ENCODE assay signal across 9 mouse cellular contexts in the genomic region with DNA sequence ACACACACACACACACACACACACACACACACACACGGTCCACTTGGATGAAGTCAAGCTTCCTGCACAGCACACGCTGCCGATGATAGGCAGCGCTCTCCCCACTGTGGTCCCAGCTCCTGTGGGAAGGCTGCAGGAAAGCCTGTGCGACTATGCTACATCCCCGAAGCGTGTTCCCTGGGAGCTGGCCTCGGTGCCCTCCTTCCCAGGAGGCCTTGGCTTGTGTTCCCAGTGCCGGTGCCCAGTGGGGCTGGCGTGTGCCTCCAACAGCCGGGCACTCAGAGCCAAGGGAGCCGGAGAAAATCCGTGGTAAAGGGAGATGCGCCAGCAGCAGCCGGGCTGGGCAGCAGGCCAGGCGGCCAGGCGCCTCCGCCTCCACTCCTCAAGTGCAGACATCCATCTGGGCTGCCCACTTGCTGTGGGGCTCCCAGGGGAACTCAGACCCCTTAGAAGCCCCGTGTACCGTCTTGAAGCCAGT. TPM values are rescaled to one million over a fixed set of nuclear protein-coding genes. Genes with fewer than 3 reads are reported as not detected.
DNase-seq lines count a peak whose midpoint lies in the region; ATAC-seq and TF ChIP-seq lines count a peak whose summit lies in the region.
"Had no signal": no experiment of that assay in that cellular context is flagged by ENCODE, and none has a peak within 500 bp of the region (broad histone marks: within the 10 kb centered on the region; RNA-seq: fewer than 3 reads in every experiment).

No protein-coding gene starts in this region.

- no peaks in the 10 kb centered on the region for H3K36me3 ChIP-seq in midbrain, embryonic 12.5 days
- H3K36me3 ChIP-seq in midbrain, embryonic 11.5 days (ENCODE audit: control insufficient read depth, insufficient read depth, low read length): no peaks in the 10 kb centered on the region
- H3K36me3 ChIP-seq in heart, embryonic 10.5 days: no peaks in the 10 kb centered on the region
- no peaks in the 10 kb centered on the region for H3K36me3 ChIP-seq in kidney, embryonic 14.5 days (ENCODE audit: control insufficient read depth, insufficient read depth, low read length)
- no peaks in the 10 kb centered on the region for H3K36me3 ChIP-seq in limb, embryonic 15.5 days
- H3K36me3 ChIP-seq in stomach, embryonic 14.5 days (ENCODE audit: control insufficient read depth, insufficient read depth, low read length): no peaks in the 10 kb centered on the region

- H3K9me3 ChIP-seq in midbrain, embryonic 12.5 days: no peaks in the 10 kb centered on the region
- no peaks in the 10 kb centered on the region for H3K9me3 ChIP-seq in midbrain, embryonic 11.5 days (ENCODE audit: control insufficient read depth, low read length)
- no peaks in the 10 kb centered on the region for H3K9me3 ChIP-seq in heart, embryonic 10.5 days
- H3K9me3 ChIP-seq in kidney, embryonic 14.5 days (ENCODE audit: control insufficient read depth, low read length): no peaks in the 10 kb centered on the region
- H3K9me3 ChIP-seq in limb, embryonic 15.5 days: no peaks in the 10 kb centered on the region
- H3K9me3 ChIP-seq in stomach, embryonic 14.5 days (ENCODE audit: control insufficient read depth, low read depth, low read length): no peaks in the 10 kb centered on the region

- no peak for TF ChIP-seq CTCF in cortical plate, adult 2 months (IDR thresholded peaks at IDR 0.05; ENCODE audit: extremely low read depth, insufficient read depth, low read length)

- 73% methylated on average over 20 of the region's 20 CpGs for WGBS in midbrain, embryonic 12.5 days
- 78% methylated on average over 20 of the region's 20 CpGs for WGBS in midbrain, embryonic 11.5 days
- 67% methylated on average over 20 of the region's 20 CpGs for WGBS in heart, embryonic 10.5 days
- WGBS in kidney, embryonic 14.5 days: 78% methylated on average over 20 of the region's 20 CpGs
- 42% methylated on average over 20 of the region's 20 CpGs for WGBS in limb, embryonic 15.5 days
- WGBS in stomach, embryonic 14.5 days: 49% methylated on average over 20 of the region's 20 CpGs

- H3K27me3 ChIP-seq in midbrain, embryonic 12.5 days: no peaks in the 10 kb centered on the region
- no peaks in the 10 kb centered on the region for H3K27me3 ChIP-seq in midbrain, embryonic 11.5 days (ENCODE audit: control insufficient read depth, insufficient read depth, low read length)
- no peaks in the 10 kb centered on the region for H3K27me3 ChIP-seq in heart, embryonic 10.5 days (ENCODE audit: insufficient read depth, poor library complexity, severe bottlenecking)
- no peaks in the 10 kb centered on the region for H3K27me3 ChIP-seq in kidney, embryonic 14.5 days (ENCODE audit: control insufficient read depth, insufficient read depth, low read length)
- no peaks in the 10 kb centered on the region for H3K27me3 ChIP-seq in limb, embryonic 15.5 days
- H3K27me3 ChIP-seq in stomach, embryonic 14.5 days (ENCODE audit: control insufficient read depth, insufficient read depth, low read length): no peaks in the 10 kb centered on the region

- peak; percentile 49; the same call in 1 of the 2 replicates for TF ChIP-seq POLR2A in cortical plate, adult 2 months (IDR thresholded peaks at IDR 0.05; ENCODE audit: extremely low read depth, insufficient read depth, low read length)

- no peak overlapping the region for H3K4me2 ChIP-seq in midbrain, embryonic 12.5 days (replicated peaks)
- no peak overlapping the region for H3K4me2 ChIP-seq in midbrain, embryonic 11.5 days
- 0 out of 2 replicates have a peak overlapping the region, but pooled peaks have one; percentile 12 for H3K4me2 ChIP-seq in kidney, embryonic 14.5 days (replicated peaks; ENCODE audit: low read depth, low read length)
- peak overlapping the region; percentile 37 for H3K4me2 ChIP-seq in limb, embryonic 15.5 days
- H3K4me2 ChIP-seq in stomach, embryonic 14.5 days (replicated peaks; ENCODE audit: low read depth, low read length): peak overlapping the region; percentile 13; the same call in 1 of the 2 replicates

- H3K9ac ChIP-seq in midbrain, embryonic 12.5 days (replicated peaks): no peak overlapping the region; the same call in 1 of the 2 replicates
- H3K9ac ChIP-seq in midbrain, embryonic 11.5 days (ENCODE audit: low read length): no peak overlapping the region
- H3K9ac ChIP-seq in kidney, embryonic 14.5 days (ENCODE audit: low read depth, low read length): no peak overlapping the region
- no peak overlapping the region for H3K9ac ChIP-seq in limb, embryonic 15.5 days
- H3K9ac ChIP-seq in stomach, embryonic 14.5 days (replicated peaks; ENCODE audit: low read depth, low read length): no peak overlapping the region
- H3K9ac ChIP-seq: liver, embryonic 14.5 days had no signal

- H3K4me1 ChIP-seq in midbrain, embryonic 12.5 days: peaks cover 6% of the 10 kb centered on the region; the same call in 1 of the 2 replicates
- H3K4me1 ChIP-seq in midbrain, embryonic 11.5 days (ENCODE audit: control insufficient read depth, insufficient read depth, low read length): no peaks in the 10 kb centered on the region
- H3K4me1 ChIP-seq in cortical plate, adult 2 months (ENCODE audit: control insufficient read depth, insufficient read depth, low read length): no peaks in the 10 kb centered on the region; the same call in 1 of the 2 replicates
- H3K4me1 ChIP-seq in heart, embryonic 10.5 days: peaks cover 15% of the 10 kb centered on the region
- no peaks in the 10 kb centered on the region for H3K4me1 ChIP-seq in kidney, embryonic 14.5 days (ENCODE audit: control insufficient read depth, insufficient read depth, low read length)
- H3K4me1 ChIP-seq in limb, embryonic 15.5 days: peaks cover 7% of the 10 kb centered on the region
- peaks cover 9% of the 10 kb centered on the region for H3K4me1 ChIP-seq in stomach, embryonic 14.5 days (ENCODE audit: control insufficient read depth, insufficient read depth, low read length)

- H3K27ac ChIP-seq in midbrain, embryonic 12.5 days (replicated peaks): peak overlapping the region; percentile 81
- H3K27ac ChIP-seq in midbrain, embryonic 11.5 days (ENCODE audit: low read depth, low read length): no peak overlapping the region
- H3K27ac ChIP-seq in cortical plate, adult 2 months (ENCODE audit: insufficient read depth, low read length): no peak overlapping the region
- peak overlapping the region; percentile 57 for H3K27ac ChIP-seq in heart, embryonic 10.5 days
- no peak overlapping the region for H3K27ac ChIP-seq in kidney, embryonic 14.5 days (ENCODE audit: low read depth, low read length)
- H3K27ac ChIP-seq in limb, embryonic 15.5 days: peak overlapping the region; percentile 63; the same call in 1 of the 2 replicates
- no peak overlapping the region for H3K27ac ChIP-seq in stomach, embryonic 14.5 days (ENCODE audit: low read length)
- H3K27ac ChIP-seq: liver, embryonic 14.5 days had no signal

- ATAC-seq in midbrain, embryonic 12.5 days (ENCODE audit: low FRiP score, low read depth): peak; percentile 66
- no peak; the same call in 1 of the 2 replicates for ATAC-seq in midbrain, embryonic 11.5 days (ENCODE audit: low FRiP score)
- no peak for ATAC-seq in kidney, embryonic 14.5 days (ENCODE audit: low FRiP score, low TSS enrichment)
- peak; percentile 36; the same call in 1 of the 2 replicates for ATAC-seq in limb, embryonic 15.5 days (ENCODE audit: insufficient number of reproducible peaks, low FRiP score, low TSS enrichment, low read depth)
- no peak for ATAC-seq in stomach, embryonic 14.5 days (ENCODE audit: insufficient number of reproducible peaks, insufficient read depth, low FRiP score, low read depth)
- no peak for ATAC-seq in erythroid progenitor cell, adult 5-6 weeks (replicated peaks; ENCODE audit: low FRiP score, poor library complexity, severe bottlenecking)

- no peak for DNase-seq in midbrain, embryonic 11.5 days (ENCODE audit: low spot score, missing footprints)
- no peak for DNase-seq in heart, embryonic 10.5 days (ENCODE audit: low spot score)

- no peak overlapping the region for H3K4me3 ChIP-seq in midbrain, embryonic 12.5 days
- H3K4me3 ChIP-seq in midbrain, embryonic 11.5 days (ENCODE audit: low read depth, low read length): no peak overlapping the region
- H3K4me3 ChIP-seq in cortical plate, adult 2 months (ENCODE audit: insufficient read depth, low read length): no peak overlapping the region
- no peak overlapping the region; the same call in 1 of the 2 replicates for H3K4me3 ChIP-seq in heart, embryonic 10.5 days
- no peak overlapping the region for H3K4me3 ChIP-seq in kidney, embryonic 14.5 days (ENCODE audit: low read length)
- 0 out of 2 replicates have a peak overlapping the region, but pooled peaks have one; percentile 11 for H3K4me3 ChIP-seq in limb, embryonic 15.5 days
- no peak overlapping the region for H3K4me3 ChIP-seq in stomach, embryonic 14.5 days (ENCODE audit: low read depth, low read length)

RNA-seq across cellular contexts. Expression of gene Pard6b, which starts 25.9 kb away (rescaled TPM):
- 8.6 and 11.4 TPM in 2 replicates for polyA plus RNA-seq in midbrain, embryonic 12.5 days (2016; fragmentation: Nextera tagmentation; extraction: Ambion mirVana)
- 6.5 and 8.0 TPM in 2 replicates for polyA plus RNA-seq in midbrain, embryonic 11.5 days (2014; fragmentation: Nextera tagmentation; extraction: Ambion mirVana)
- 3.3 and 3.6 TPM in 2 replicates for polyA plus RNA-seq in cortical plate, adult 2 months (2012; rRNA removed)
- 12.2 and 15.0 TPM in 2 replicates for polyA plus RNA-seq in heart, embryonic 10.5 days (2016; fragmentation: Nextera tagmentation; extraction: Ambion mirVana)
- 9.7 and 22.0 TPM in 2 replicates for polyA plus RNA-seq in kidney, embryonic 14.5 days (2014; fragmentation: Nextera tagmentation; extraction: Ambion mirVana)
- 2.9 and 3.8 TPM in 2 replicates for polyA plus RNA-seq in limb, embryonic 15.5 days (2015; fragmentation: Nextera tagmentation; extraction: Ambion mirVana)
- 12.3 and 13.2 TPM in 2 replicates for polyA plus RNA-seq in stomach, embryonic 14.5 days (2014; fragmentation: Nextera tagmentation; extraction: Ambion mirVana)
- not detected in 2 replicates for total RNA-seq in erythroid progenitor cell, adult 5-6 weeks (2015; ENCODE audit: low replicate concordance)
- 0.13 TPM in 1 of 2 replicates, not detected in the other for total RNA-seq in erythroid progenitor cell, adult 5-6 weeks (2017; ENCODE audit: low replicate concordance)

Comparison
In these comparisons a context has a peak if more than half of its experiments do, and no peak if none do; other contexts are left out.
1. ATAC-seq: peak in midbrain, embryonic 12.5 days (single experiment) and limb, embryonic 15.5 days (single experiment); none in midbrain, embryonic 11.5 days (single experiment), kidney, embryonic 14.5 days (single experiment), stomach, embryonic 14.5 days (single experiment) and erythroid progenitor cell, adult 5-6 weeks (single experiment).
2. H3K27ac ChIP-seq: peak in midbrain, embryonic 12.5 days (single experiment), heart, embryonic 10.5 days (single experiment) and limb, embryonic 15.5 days (single experiment); none in midbrain, embryonic 11.5 days (single experiment), cortical plate, adult 2 months (single experiment), kidney, embryonic 14.5 days (single experiment) and stomach, embryonic 14.5 days (single experiment).
3. H3K4me2 ChIP-seq: peak in kidney, embryonic 14.5 days (single experiment), limb, embryonic 15.5 days (single experiment) and stomach, embryonic 14.5 days (single experiment); none in midbrain, embryonic 12.5 days (single experiment) and midbrain, embryonic 11.5 days (single experiment).